Mouse (Mus musculus) spleen, adult 18-20 months (tissue): ENCODE data around the gene Cmtm3.
A peak's percentile ranks its signal among the peaks of the same experiment; 100 is the strongest.

Experiments used
- DNase-seq, 2 experiments: peaks; one replicate each; pipeline ENCODE4 v3.0.0; 2022; ENCODE audit warnings: mixed read lengths in 2 of 2

The Cmtm3 gene

GRCm38 (mm10) chr8:104343957-104344356, 4.7 kb downstream of the Cmtm3 start:
- DNase-seq, result peak; percentile 60 to 86

GRCm38 (mm10) chr8:104344622-104345021, 5.4 kb downstream of the Cmtm3 start:
- no peak for DNase-seq

DNA sequence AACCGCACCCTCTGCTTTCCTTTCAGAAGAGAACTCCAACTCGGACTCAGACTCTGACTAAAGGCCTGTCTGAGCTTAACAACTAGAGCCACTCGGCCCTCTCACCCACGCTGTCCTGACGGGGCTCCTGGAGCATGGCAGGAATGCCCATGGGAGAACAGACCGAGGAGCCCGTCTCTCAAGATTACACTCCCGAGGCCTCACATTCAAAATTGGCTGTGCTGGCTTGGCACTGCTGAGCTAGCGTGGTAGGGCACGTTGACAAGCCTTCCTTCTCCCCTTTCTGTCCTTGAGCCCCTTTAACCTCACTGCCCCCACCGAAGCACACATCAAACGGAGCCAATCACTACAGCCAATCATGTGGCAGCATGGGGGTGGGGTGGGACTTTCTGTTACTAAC, 7.5 kb downstream of the Cmtm3 start:
- DNase-seq, result no peak

GRCm38 (mm10) chr8:104348971-104349370, 9.8 kb downstream of the Cmtm3 start:
- DNase-seq, result no peak

- no peak for DNase-seq
Measured at GRCm38 (mm10) chr8:104350047-104350446, 10.8 kb downstream of the Cmtm3 start.

DNA sequence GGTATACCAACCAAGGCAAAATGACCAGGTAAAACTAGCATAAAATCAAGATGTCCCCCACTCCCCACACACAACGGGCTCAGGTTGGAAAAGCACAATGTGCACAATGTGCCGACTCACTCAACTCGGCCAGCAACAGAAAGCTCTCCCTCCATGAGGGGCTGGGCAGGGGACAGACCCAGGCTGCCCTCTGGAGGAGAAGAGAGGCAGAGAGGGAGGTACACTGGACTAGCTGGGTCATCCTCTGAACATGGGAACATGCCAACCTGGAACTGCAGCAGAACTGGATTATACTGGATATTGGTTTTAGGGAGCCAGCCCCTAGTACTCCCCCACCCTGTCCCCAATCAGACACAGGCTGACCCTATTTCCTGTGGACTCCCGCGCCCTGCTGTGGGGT, 14.0 kb downstream of the Cmtm3 start:
- DNase-seq, result no peak

DNA sequence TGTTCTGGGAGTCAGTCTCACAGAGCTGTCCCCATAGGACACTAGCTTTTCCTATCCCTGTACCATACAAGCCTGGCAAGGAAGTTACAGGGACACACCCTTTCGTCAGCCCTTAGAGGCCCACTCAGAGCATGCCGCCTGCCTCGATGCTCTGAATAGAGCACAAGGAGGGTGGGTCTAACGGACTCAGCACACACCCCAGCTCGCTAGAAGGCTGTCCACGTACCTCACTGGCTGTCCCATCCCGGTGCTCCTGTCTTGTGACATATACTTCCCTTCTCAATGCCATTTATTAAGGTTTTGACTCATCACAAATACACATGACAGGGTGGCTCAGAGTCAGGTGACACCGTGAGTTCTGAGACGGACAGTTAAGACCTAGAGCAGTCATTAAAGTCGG, 15.3 kb downstream of the Cmtm3 start:
- no peak for DNase-seq

DNA sequence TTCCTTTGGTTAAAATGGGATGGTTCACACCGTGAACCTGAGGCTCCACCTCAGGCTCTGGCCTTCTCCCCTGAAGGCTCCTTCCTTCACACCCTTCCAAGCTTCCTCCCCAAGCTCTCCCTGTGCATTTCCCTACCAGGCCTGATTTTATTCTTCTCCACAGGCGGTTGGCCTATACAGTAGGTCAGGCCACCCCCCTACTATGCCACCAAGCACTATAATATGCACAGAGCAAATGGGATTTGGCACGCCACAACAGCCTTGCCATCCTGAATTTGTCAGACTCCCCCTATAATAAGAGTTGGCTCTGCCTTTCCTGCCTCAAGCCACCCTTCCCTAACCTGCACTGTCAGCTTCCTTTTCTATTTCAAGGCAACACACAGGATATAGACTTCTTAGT, 19.4 kb downstream of the Cmtm3 start:
- no peak for DNase-seq

- no peak for DNase-seq
Measured at GRCm38 (mm10) chr8:104359778-104360456, 20.7 kb downstream of the Cmtm3 start.

GRCm38 (mm10) chr8:104365695-104366094, 26.5 kb downstream of the Cmtm3 start:
- DNase-seq, result no peak

GRCm38 (mm10) chr8:104367398-104367797, 28.2 kb downstream of the Cmtm3 start:
- no peak for DNase-seq

GRCm38 (mm10) chr8:104369591-104369990, 30.4 kb downstream of the Cmtm3 start:
- no peak for DNase-seq

DNA sequence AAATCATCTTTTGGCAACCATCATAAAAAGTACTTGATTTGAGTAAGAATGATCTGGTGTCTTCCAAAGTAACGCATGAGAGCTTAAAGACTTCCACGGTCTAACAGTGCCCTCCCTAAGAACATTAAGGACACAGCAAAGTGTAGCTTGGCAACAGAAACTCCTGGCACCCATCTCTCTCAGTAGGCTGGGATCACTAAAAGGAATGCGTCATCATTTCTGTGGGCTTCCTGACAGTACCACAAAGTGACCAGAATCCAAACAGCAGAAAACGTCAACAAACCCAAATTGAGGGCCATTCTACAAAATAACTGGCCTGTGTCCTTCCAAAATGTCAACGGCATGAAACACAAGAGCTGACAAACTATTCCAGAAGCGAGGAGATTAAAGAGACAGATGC, 30.9 kb downstream of the Cmtm3 start:
- no peak for DNase-seq

DNA sequence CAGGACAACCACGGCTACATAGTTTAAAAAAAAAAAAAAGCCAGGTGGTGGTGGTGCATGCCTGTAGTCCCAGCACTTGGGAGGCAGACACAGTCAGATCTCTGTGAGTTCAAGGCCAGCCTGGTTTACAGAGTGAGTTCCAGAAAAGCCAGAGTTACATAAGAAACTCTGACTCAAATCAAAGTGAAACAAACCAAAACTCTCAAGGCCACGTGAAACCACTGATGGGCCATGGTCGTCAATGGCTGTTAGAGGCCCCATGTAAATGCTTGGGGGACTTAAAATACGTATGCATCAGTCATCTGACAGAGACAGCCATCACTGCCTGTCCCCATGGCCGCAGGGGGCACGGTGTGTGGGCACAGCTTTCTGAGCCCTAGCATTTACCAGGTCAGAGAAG, 31.9 kb downstream of the Cmtm3 start:
- no peak for DNase-seq

DNA sequence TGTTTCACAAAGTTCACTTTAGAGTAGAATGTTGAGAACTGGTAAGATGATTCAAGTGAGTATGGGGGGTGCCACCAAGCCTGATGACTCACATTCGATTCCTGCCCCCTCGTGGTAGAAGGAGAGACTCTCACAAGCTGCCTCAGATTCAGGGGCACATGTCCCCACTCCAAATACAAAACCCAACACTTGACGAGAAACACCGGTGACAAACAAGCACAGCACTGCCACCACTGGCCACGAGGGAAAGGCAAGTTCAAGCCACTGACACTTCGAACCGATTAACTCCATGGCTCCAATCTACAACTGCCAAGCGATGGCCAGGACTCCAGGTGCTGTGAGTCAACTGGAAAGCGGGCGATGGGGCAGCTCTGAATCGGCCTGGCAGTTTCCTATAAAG, 34.6 kb downstream of the Cmtm3 start:
- DNase-seq, result no peak

GRCm38 (mm10) chr8:104374269-104374668, 35.1 kb downstream of the Cmtm3 start:
- no peak for DNase-seq

- no peak for DNase-seq
Measured at GRCm38 (mm10) chr8:104374864-104375846, 35.9 kb downstream of the Cmtm3 start.

- no peak for DNase-seq
Measured at GRCm38 (mm10) chr8:104375959-104376358, 36.7 kb downstream of the Cmtm3 start.

DNA sequence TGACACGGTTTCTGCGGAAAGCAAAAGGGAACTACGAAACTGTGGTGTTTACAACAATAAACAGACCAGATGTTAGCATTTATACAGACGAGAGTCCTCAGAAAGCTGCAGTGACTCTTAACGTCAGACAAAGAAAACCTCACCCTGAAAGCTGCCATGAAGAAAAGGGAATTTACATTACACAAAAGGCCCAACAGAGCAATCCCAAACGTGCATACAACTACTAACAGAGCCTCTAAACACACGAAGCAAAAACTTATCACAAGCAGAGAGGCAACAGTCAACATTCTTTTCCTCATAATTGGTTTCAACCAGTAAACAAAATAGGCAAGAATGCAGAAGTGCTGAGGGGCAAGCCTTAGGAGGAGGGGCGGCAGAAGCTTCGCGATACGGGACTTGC, 37.5 kb downstream of the Cmtm3 start:
- no peak for DNase-seq

GRCm38 (mm10) chr8:104379301-104379836, 40.2 kb downstream of the Cmtm3 start:
- no peak for DNase-seq

- DNase-seq, result no peak
Measured at GRCm38 (mm10) chr8:104380269-104380668, 41.1 kb downstream of the Cmtm3 start.

GRCm38 (mm10) chr8:104380961-104381411, 41.8 kb downstream of the Cmtm3 start:
- no peak for DNase-seq

DNA sequence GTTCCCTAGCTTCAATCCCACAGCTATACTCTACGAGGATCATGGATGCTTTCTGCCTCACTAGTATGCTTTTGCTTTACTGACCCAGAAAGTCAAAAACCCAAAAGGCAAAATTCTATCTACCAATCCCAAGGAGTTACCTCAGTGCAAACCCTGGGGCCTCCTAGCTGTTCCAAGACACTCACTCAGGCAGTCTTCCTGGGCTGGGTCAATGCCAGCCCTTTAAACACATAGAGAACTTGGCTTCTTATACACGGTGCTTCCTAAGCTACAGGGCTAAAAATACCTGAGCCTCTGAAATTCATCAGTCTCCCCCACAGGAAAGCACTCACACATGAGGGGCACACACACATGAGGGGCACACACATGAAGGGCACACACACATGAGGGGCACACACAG, 44.1 kb downstream of the Cmtm3 start:
- no peak for DNase-seq

GRCm38 (mm10) chr8:104383977-104384376, 44.8 kb downstream of the Cmtm3 start:
- DNase-seq, result no peak
